Mouse (Mus musculus): ENCODE results near the gene Plppr5. TPM values are rescaled to one million over a fixed set of nuclear protein-coding genes. Genes with fewer than 3 reads are reported as not detected.

Gene Plppr5
- polyA plus RNA-seq (2014; fragmentation: Illumina TruSeq; extraction: RNeasy Lipid Tissue Mini Kit (QIAGEN cat#74804); ENCODE audit: low read depth, low replicate concordance) = 0.50 TPM

DNA sequence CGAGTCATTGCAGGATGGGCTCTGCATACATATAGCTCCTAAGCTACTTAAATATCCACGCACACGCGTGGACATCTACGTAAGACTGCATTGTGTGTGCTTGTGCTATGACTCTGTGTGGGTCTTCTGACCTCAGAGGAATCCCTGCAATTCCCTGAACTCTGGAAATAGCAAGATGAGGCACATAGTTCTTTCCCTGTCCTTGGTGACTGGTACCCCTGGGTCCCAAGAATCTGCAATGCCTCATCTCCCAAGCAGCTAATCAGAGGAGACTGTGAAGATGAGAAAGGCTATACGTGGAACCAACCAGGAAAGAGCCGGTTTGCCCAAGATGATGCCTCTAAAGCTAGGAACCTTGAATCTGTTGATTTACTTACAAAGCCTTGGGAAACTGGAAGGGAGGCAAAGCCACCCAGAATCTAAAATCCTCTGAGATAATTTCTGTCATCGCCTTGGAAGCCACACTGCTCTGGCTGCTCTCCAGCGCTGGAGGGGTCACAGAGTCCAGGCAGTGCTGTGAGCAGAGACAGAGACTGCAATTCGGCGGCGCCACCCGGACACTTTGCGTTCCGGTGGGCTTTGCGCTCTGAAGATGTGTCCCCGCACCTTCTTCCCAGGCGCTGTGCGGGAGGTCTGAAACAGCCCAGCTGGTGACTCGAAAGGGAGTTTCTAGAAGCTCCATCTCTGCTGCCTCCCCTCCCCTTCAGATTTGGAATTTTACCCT is at the start of gene Plppr5:
Gene Plppr5, plus strand, starts transcription at position 308 of the 724 bp plus-strand sequence.

Other genes starting within 250 kb of the Plppr5 start
- 0.10 TPM for gene Plppr4, start 214.0 kb upstream of the Plppr5 start, polyA plus RNA-seq (2014; fragmentation: Illumina TruSeq; extraction: RNeasy Lipid Tissue Mini Kit (QIAGEN cat#74804); ENCODE audit: low read depth, low replicate concordance)